Mouse (Mus musculus) heart, postnatal 0 days (tissue): ENCODE data around the gene Ptpn3.

ENCODE experiments used
- CTCF ChIP-seq: IDR thresholded peaks from 2 replicates; pipeline ENCODE4 v1.5.1; 2016; ENCODE audit warnings: antibody characterized with exemption, control low read depth, low read depth
- EP300 ChIP-seq: IDR thresholded peaks from 2 replicates; pipeline ENCODE4 v1.6.1; 2016; ENCODE audit warnings: antibody characterized with exemption, low read depth

DNA sequence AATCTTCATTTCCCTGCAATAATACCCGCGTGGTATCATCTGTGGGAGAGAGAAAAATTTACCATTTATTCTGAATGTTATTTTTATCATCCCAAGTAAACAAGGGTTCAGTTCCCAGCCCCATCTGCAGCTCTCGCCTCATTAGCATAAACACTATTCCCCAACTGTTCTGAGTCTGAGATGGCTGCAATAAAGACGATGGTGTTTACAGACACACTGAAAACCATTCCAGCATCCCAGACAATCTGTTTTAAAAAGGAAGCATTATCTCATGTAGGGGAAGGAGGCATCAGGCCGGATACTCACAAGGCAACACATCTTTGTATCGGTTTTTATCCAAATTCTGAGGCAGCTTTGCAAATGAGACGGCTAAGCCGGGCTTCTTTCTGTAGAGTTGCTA lies 95.7 kb downstream of the Ptpn3 start:
- TF ChIP-seq CTCF (no peak), EP300 (no peak)
